Mouse (Mus musculus): Measurements from ENCODE around the gene Znrf1. TPM values are rescaled to one million over a fixed set of nuclear protein-coding genes. Genes with fewer than 3 reads are reported as not detected.

Gene Znrf1
- polyA plus RNA-seq (2015; fragmentation: Nextera tagmentation; extraction: Ambion mirVana), result 91.2 and 94.2 TPM in 2 replicates

DNA sequence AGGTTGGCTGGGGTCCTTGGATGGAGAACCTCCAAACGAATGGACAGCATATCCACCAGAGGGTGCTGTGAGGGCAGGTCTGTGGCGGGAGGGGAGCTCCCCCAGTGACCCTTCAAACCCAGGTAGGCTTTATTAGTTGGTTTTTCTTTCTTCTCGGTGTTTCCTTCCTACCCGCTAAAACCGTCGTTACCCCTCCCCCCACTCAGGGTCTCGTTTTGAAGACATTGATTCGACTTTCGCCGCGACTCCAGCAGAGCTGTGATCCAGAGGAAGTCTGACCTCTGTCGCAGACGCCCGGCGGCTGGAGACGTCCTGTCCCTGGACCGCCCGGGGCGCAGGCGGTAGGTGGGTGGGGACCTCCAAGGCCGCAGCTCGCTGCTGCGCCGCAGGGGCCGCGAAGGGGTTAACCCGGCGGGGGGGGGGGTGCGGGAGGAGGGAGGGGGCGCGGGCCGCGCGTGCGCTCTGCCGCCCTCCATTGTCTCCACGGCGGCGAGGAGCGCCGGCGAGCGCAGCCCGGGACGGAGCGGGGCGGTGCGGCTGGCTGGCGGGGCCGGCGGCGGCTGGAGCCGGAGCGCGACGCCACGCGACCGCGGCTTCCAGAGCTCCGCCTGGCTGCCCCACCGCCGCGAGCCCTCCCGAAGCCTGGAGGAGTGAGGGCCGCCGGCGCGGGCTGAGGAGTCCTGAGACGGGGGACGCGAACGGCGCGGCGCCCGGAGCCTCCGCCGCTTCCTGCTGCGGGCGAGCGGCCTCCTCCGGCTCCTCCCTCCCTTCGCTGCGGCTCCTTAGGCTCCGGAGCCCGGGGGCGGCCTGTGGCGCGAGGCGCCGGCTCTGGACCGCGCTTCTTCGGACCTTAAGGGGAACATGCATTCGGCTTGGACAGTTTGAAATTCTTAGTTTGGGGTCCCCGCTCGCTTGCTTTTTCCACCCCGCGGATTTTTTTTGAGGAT is at the start of gene Znrf1:
Znrf1 (plus strand) TSS at position 67 of the 947 bp plus-strand sequence.

GRCm38 (mm10) chr8:111521713-111522429 is 14.0 kb upstream of the Znrf1 start, which contains the start of gene Wdr59:
TSS of gene Wdr59 (minus strand) at chr8:111522092.

GRCm38 (mm10) chr8:111630105-111630521 is 94.2 kb downstream of the Znrf1 start, which contains the start of gene Ldhd:
TSS of gene Ldhd (minus strand) at chr8:111630374.

GRCm38 (mm10) chr8:111643264-111644141 is 107.6 kb downstream of the Znrf1 start, which contains the start of gene Zfp1:
TSS of gene Zfp1 (plus strand) at chr8:111643401.

Other genes starting within 250 kb of the Znrf1 start
- 11.1 and 12.0 TPM in 2 replicates for gene Rfwd3, start 235.9 kb upstream of the Znrf1 start, polyA plus RNA-seq (2015; fragmentation: Nextera tagmentation; extraction: Ambion mirVana)
- 0.52 and 0.72 TPM in 2 replicates for gene Mlkl, start 197.9 kb upstream of the Znrf1 start, polyA plus RNA-seq (2015; fragmentation: Nextera tagmentation; extraction: Ambion mirVana)
- gene Fa2h, start 142.3 kb upstream of the Znrf1 start, polyA plus RNA-seq (2015; fragmentation: Nextera tagmentation; extraction: Ambion mirVana), result 7.2 and 8.2 TPM in 2 replicates
- gene Wdr59, start 14.0 kb upstream of the Znrf1 start, polyA plus RNA-seq (2015; fragmentation: Nextera tagmentation; extraction: Ambion mirVana), result 6.3 and 6.8 TPM in 2 replicates
- gene Ldhd, start 94.3 kb downstream of the Znrf1 start, polyA plus RNA-seq (2015; fragmentation: Nextera tagmentation; extraction: Ambion mirVana), result 2.9 TPM in 2 replicates
- gene Zfp1, start 107.3 kb downstream of the Znrf1 start, polyA plus RNA-seq (2015; fragmentation: Nextera tagmentation; extraction: Ambion mirVana), result 21.2 and 23.4 TPM in 2 replicates
- gene Ctrb1, start 154.9 kb downstream of the Znrf1 start, polyA plus RNA-seq (2015; fragmentation: Nextera tagmentation; extraction: Ambion mirVana), result not detected in 2 replicates
- gene Bcar1, start 207.7 kb downstream of the Znrf1 start, polyA plus RNA-seq (2015; fragmentation: Nextera tagmentation; extraction: Ambion mirVana), result 34.7 and 36.6 TPM in 2 replicates

All from neural tube, postnatal 0 days (tissue).